Mouse (Mus musculus) cerebellum, adult 18-20 months (tissue): ENCODE measurements around the gene Gm20873.
"Not testable (repeated sequence)": the region's sequence is repeated elsewhere in the genome, so short reads cannot be mapped to it uniquely, and the experiment has no call there.

ENCODE experiments used
- DNase-seq, 2 experiments: peaks; one replicate each; pipeline ENCODE4 v3.0.0; 2021

The Gm20873 gene

GRCm38 (mm10) chrY:6266798-6267197, at the start of gene Gm20873:
TSS of gene Gm20873 (plus strand) at chrY:6267098.
- DNase-seq: not testable (repeated sequence)

GRCm38 (mm10) chrY:6237895-6238294, 29.0 kb upstream of the Gm20873 start, which contains the start of gene Gm21746:
TSS of gene Gm21746 (minus strand) at chrY:6237995.
- not testable (repeated sequence) for DNase-seq
